Mouse (Mus musculus) midbrain, embryonic 15.5 days (tissue): ENCODE data around the gene Mex3d. TPM values are rescaled to one million over a fixed set of nuclear protein-coding genes. Genes with fewer than 3 reads are reported as not detected.

ENCODE experiments used
- ATAC-seq: fragments of 200-750 bp; cut with Nextera tagmentation; replicated peaks from 2 replicates; pipeline ENCODE4 v1.8.0; 2017; ENCODE audit warnings: moderate TSS enrichment
- H3K27ac ChIP-seq: fragments of 300-500 bp; sonication (generic); 2 replicates; pipeline ENCODE4 v1.5.1; 2015; ENCODE audit warnings: mild to moderate bottlenecking, inconsistent platforms
- H3K27me3 ChIP-seq: fragments of 300-500 bp; sonication (generic); replicated peaks from 2 replicates; pipeline ENCODE4 v1.6.1; 2015; ENCODE audit warnings: inconsistent platforms
- H3K36me3 ChIP-seq: fragments of 300-500 bp; sonication (generic); replicated peaks from 2 replicates; pipeline ENCODE4 v1.6.1; 2015; ENCODE audit warnings: inconsistent platforms
- H3K4me1 ChIP-seq: fragments of 300-500 bp; sonication (generic); 2 replicates; pipeline ENCODE4 v1.6.1; 2015; ENCODE audit warnings: inconsistent platforms
- H3K4me2 ChIP-seq: fragments of 300-500 bp; sonication (generic); 2 replicates; pipeline ENCODE4 v1.6.1; 2015; ENCODE audit warnings: inconsistent platforms, mild to moderate bottlenecking, moderate library complexity
- H3K4me3 ChIP-seq: fragments of 300-500 bp; sonication (generic); 2 replicates; pipeline ENCODE4 v1.5.1; 2015; ENCODE audit warnings: mild to moderate bottlenecking, inconsistent platforms
- H3K9ac ChIP-seq: fragments of 300-500 bp; sonication (generic); 2 replicates; pipeline ENCODE4 v1.6.1; 2015; ENCODE audit warnings: mild to moderate bottlenecking, inconsistent platforms
- H3K9me3 ChIP-seq: fragments of 300-500 bp; sonication (generic); 2 replicates; pipeline ENCODE4 v1.6.1; 2016; ENCODE audit warnings: inconsistent platforms
- WGBS: fragments of 180-500 bp; shearing (Covaris S2); methylation state at CpG from one replicate; pipeline ENCODE4 v1.1.7; 2015; ENCODE audit warnings: mixed read lengths; 5-methylcytosine and 5-hydroxymethylcytosine counted together
- polyA plus RNA-seq: library from polyadenylated mRNA; unstranded; fragments of >200 nt; fragmentation: Nextera tagmentation; extraction: Ambion mirVana; gene quantifications from 2 replicates; pipeline ENCODE4 v1.2.1, GENCODE M21; 2015

Gene Mex3d
- polyA plus RNA-seq, 1 experiment from 2014 or later, result 18.3 TPM

GRCm38 (mm10) chr10:80382641-80383365 lies 4.7 kb downstream of the Mex3d start:
- Histone ChIP-seq H3K27ac (no peak overlapping the region), H3K9ac (no peak overlapping the region), H3K4me1 (peaks cover 30% of the 10 kb centered on the region), H3K27me3 (no peaks in the 10 kb centered on the region), H3K4me2 (peak overlapping the region; percentile 69), H3K9me3 (no peaks in the 10 kb centered on the region), H3K36me3 (peaks cover 35% of the 10 kb centered on the region), H3K4me3 (peak overlapping the region; percentile 95)
- no peak for ATAC-seq
- WGBS, result 77% methylated on average over 7 of the region's 7 CpGs

GRCm38 (mm10) chr10:80377716-80378115 lies 9.7 kb downstream of the Mex3d start:
- H3K4me1 ChIP-seq, result peaks cover 5% of the 10 kb centered on the region
- peaks cover 30% of the 10 kb centered on the region for H3K36me3 ChIP-seq
- no peak overlapping the region for H3K4me3 ChIP-seq
- no peak overlapping the region for H3K4me2 ChIP-seq
- H3K9ac ChIP-seq, result no peak overlapping the region
- no peaks in the 10 kb centered on the region for H3K9me3 ChIP-seq
- H3K27me3 ChIP-seq, result no peaks in the 10 kb centered on the region
- WGBS, result 52% methylated on average over 10 of the region's 10 CpGs
- ATAC-seq, result no peak
- H3K27ac ChIP-seq, result no peak overlapping the region

GRCm38 (mm10) chr10:80376160-80376559 lies 11.3 kb downstream of the Mex3d start:
- WGBS, result 1% methylated on average over 7 of the region's 7 CpGs
- Histone ChIP-seq H3K4me3 (no peak overlapping the region), H3K27me3 (no peaks in the 10 kb centered on the region), H3K9ac (no peak overlapping the region), H3K4me1 (peaks cover 8% of the 10 kb centered on the region), H3K36me3 (peaks cover 15% of the 10 kb centered on the region), H3K4me2 (no peak overlapping the region), H3K27ac (no peak overlapping the region), H3K9me3 (no peaks in the 10 kb centered on the region)
- no peak for ATAC-seq

- H3K4me2 ChIP-seq, result no peak overlapping the region
- H3K9me3 ChIP-seq, result no peaks in the 10 kb centered on the region
- no peak overlapping the region for H3K9ac ChIP-seq
- ATAC-seq, result no peak
- H3K4me3 ChIP-seq, result no peak overlapping the region
- WGBS, result 20% methylated on average over 6 of the region's 6 CpGs
- peaks cover 11% of the 10 kb centered on the region for H3K4me1 ChIP-seq
- H3K27ac ChIP-seq, result no peak overlapping the region
- no peaks in the 10 kb centered on the region for H3K27me3 ChIP-seq
- no peaks in the 10 kb centered on the region for H3K36me3 ChIP-seq
Measured at GRCm38 (mm10) chr10:80374063-80374462, 13.4 kb downstream of the Mex3d start.

- ATAC-seq, result no peak
- no peak overlapping the region for H3K9ac ChIP-seq
- 87% methylated on average over 6 of the region's 6 CpGs for WGBS
Measured at GRCm38 (mm10) chr10:80372706-80373105, 14.8 kb downstream of the Mex3d start.

GRCm38 (mm10) chr10:80371983-80372382 lies 15.5 kb downstream of the Mex3d start:
- no peak for ATAC-seq
- H3K4me3 ChIP-seq, result peak overlapping the region; percentile 26; the same call in 1 of the 2 replicates
- 48% methylated on average over 9 of the region's 9 CpGs for WGBS
- no peaks in the 10 kb centered on the region for H3K36me3 ChIP-seq
- H3K9ac ChIP-seq, result 0 out of 2 replicates have a peak overlapping the region, but pooled peaks have one; percentile 4
- peaks cover 11% of the 10 kb centered on the region for H3K4me1 ChIP-seq
- no peaks in the 10 kb centered on the region for H3K27me3 ChIP-seq
- peak overlapping the region; percentile 46 for H3K4me2 ChIP-seq
- H3K27ac ChIP-seq, result peak overlapping the region; percentile 39; the same call in 1 of the 2 replicates
- no peaks in the 10 kb centered on the region for H3K9me3 ChIP-seq

More at GRCm38 (mm10) chr10:80372706-80373105, 14.8 kb downstream of the Mex3d start:
- H3K9me3 ChIP-seq, result no peaks in the 10 kb centered on the region
- no peak overlapping the region for H3K27ac ChIP-seq
- H3K4me3 ChIP-seq, result no peak overlapping the region
- peaks cover 11% of the 10 kb centered on the region for H3K4me1 ChIP-seq
- no peaks in the 10 kb centered on the region for H3K36me3 ChIP-seq
- H3K4me2 ChIP-seq, result no peak overlapping the region
- no peaks in the 10 kb centered on the region for H3K27me3 ChIP-seq

GRCm38 (mm10) chr10:80371411-80371966 lies 16.0 kb downstream of the Mex3d start:
- ATAC-seq, result peak; percentile 87
- Histone ChIP-seq H3K4me3 (peak overlapping the region; percentile 26), H3K9ac (0 out of 2 replicates have a peak overlapping the region, but pooled peaks have one; percentile 4), H3K4me1 (peaks cover 11% of the 10 kb centered on the region), H3K36me3 (no peaks in the 10 kb centered on the region), H3K4me2 (peak overlapping the region; percentile 46), H3K27ac (peak overlapping the region; percentile 39), H3K9me3 (no peaks in the 10 kb centered on the region), H3K27me3 (no peaks in the 10 kb centered on the region)
- 2% methylated on average over 12 of the region's 12 CpGs for WGBS

- no peak overlapping the region for H3K9ac ChIP-seq
- no peak overlapping the region for H3K4me3 ChIP-seq
- H3K36me3 ChIP-seq, result no peaks in the 10 kb centered on the region
- no peak overlapping the region for H3K4me2 ChIP-seq
- peaks cover 11% of the 10 kb centered on the region for H3K4me1 ChIP-seq
- no peaks in the 10 kb centered on the region for H3K27me3 ChIP-seq
- ATAC-seq, result no peak
- WGBS, result 82% methylated on average over 21 of the region's 21 CpGs
- no peaks in the 10 kb centered on the region for H3K9me3 ChIP-seq
- no peak overlapping the region for H3K27ac ChIP-seq
Measured at GRCm38 (mm10) chr10:80369995-80370747, 17.3 kb downstream of the Mex3d start.

GRCm38 (mm10) chr10:80368392-80368791 lies 19.1 kb downstream of the Mex3d start:
- Histone ChIP-seq H3K9ac (no peak overlapping the region), H3K27me3 (no peaks in the 10 kb centered on the region), H3K9me3 (no peaks in the 10 kb centered on the region), H3K4me1 (peaks cover 17% of the 10 kb centered on the region), H3K36me3 (no peaks in the 10 kb centered on the region), H3K27ac (no peak overlapping the region), H3K4me3 (no peak overlapping the region), H3K4me2 (no peak overlapping the region)
- no peak for ATAC-seq
- 96% methylated on average over 6 of the region's 6 CpGs for WGBS

- Histone ChIP-seq H3K4me2 (no peak overlapping the region), H3K4me3 (no peak overlapping the region), H3K36me3 (no peaks in the 10 kb centered on the region), H3K9ac (no peak overlapping the region), H3K27me3 (no peaks in the 10 kb centered on the region), H3K4me1 (peaks cover 17% of the 10 kb centered on the region), H3K9me3 (no peaks in the 10 kb centered on the region), H3K27ac (no peak overlapping the region)
- ATAC-seq, result no peak
- 54% methylated on average over 5 of the region's 5 CpGs for WGBS
Measured at GRCm38 (mm10) chr10:80367954-80368353, 19.5 kb downstream of the Mex3d start.

- no peaks in the 10 kb centered on the region for H3K9me3 ChIP-seq
- no peak overlapping the region for H3K4me2 ChIP-seq
- 69% methylated on average over 6 of the region's 6 CpGs for WGBS
- ATAC-seq, result no peak
- peaks cover 6% of the 10 kb centered on the region for H3K4me1 ChIP-seq
- H3K27ac ChIP-seq, result no peak overlapping the region
- H3K36me3 ChIP-seq, result no peaks in the 10 kb centered on the region
- H3K9ac ChIP-seq, result no peak overlapping the region
- no peak overlapping the region for H3K4me3 ChIP-seq
- H3K27me3 ChIP-seq, result no peaks in the 10 kb centered on the region
Measured at GRCm38 (mm10) chr10:80365736-80366135, 21.7 kb downstream of the Mex3d start.

- no peak overlapping the region for H3K4me3 ChIP-seq
- no peak overlapping the region for H3K27ac ChIP-seq
- no peaks in the 10 kb centered on the region for H3K9me3 ChIP-seq
- ATAC-seq, result no peak
- WGBS, result 25% methylated on average over 6 of the region's 6 CpGs
- H3K27me3 ChIP-seq, result peaks cover 5% of the 10 kb centered on the region
- H3K4me1 ChIP-seq, result peaks cover 6% of the 10 kb centered on the region
- no peak overlapping the region for H3K4me2 ChIP-seq
- no peaks in the 10 kb centered on the region for H3K36me3 ChIP-seq
- no peak overlapping the region for H3K9ac ChIP-seq
Measured at GRCm38 (mm10) chr10:80363734-80364133, 23.7 kb downstream of the Mex3d start.
